Mouse (Mus musculus) CD4-positive, CD25-positive, alpha-beta regulatory T cell (primary cell): Measurements from ENCODE around the gene Klra10. TPM values are rescaled to one million over a fixed set of nuclear protein-coding genes. Genes with fewer than 3 reads are reported as not detected.

ENCODE experiments used
- polyA plus RNA-seq: library from polyadenylated mRNA; unstranded; fragments of 100-300 nt; shearing (Covaris generic); gene quantifications from one replicate; pipeline ENCODE4 v1.2.1, GENCODE M21; 2017

Klra10 gene
- not detected for polyA plus RNA-seq

GRCm38 (mm10) chr6:130281828-130282227, at the start of gene Klra10:
Gene Klra10 (minus strand): TSS chr6:130281928.

GRCm38 (mm10) chr6:130233222-130233621, 48.5 kb downstream of the Klra10 start, which contains the start of gene Klra7:
Gene Klra7 (minus strand): TSS chr6:130233322.

Other genes starting within 250 kb of the Klra10 start
- not detected for gene Klra4, start 214.7 kb downstream of the Klra10 start, polyA plus RNA-seq
- not detected for gene Klra8, start 152.0 kb downstream of the Klra10 start, polyA plus RNA-seq
- gene Klra9, start 88.8 kb downstream of the Klra10 start, polyA plus RNA-seq: not detected
- gene Klra7, start 48.6 kb downstream of the Klra10 start, polyA plus RNA-seq: not detected
- gene Klra3, start 55.6 kb upstream of the Klra10 start, polyA plus RNA-seq: 0.18 TPM
- not detected for gene Klra1, start 104.9 kb upstream of the Klra10 start, polyA plus RNA-seq